Mouse (Mus musculus): ENCODE data around the gene Hinfp. TPM values are rescaled to one million over a fixed set of nuclear protein-coding genes. Genes with fewer than 3 reads are reported as not detected.
"Not testable (repeated sequence)": the region's sequence is repeated elsewhere in the genome, so short reads cannot be mapped to it uniquely, and the experiment has no call there.

The Hinfp gene
- polyA plus RNA-seq, 1 experiment from 2014 or later, result 27.2 TPM

GRCm38 (mm10) chr9:44334396-44335330 lies 29.2 kb upstream of the Hinfp start, which contains the start of gene H2afx:
Gene H2afx (plus strand): TSS chr9:44334694.
- no peaks in the 10 kb centered on the region for H3K27me3 ChIP-seq (ENCODE audit: insufficient read depth, low read length)
- peak within 1 kb of the TSS; percentile 99 for H3K4me3 ChIP-seq (ENCODE audit: low read length)
- ATAC-seq (ENCODE audit: low FRiP score, low TSS enrichment), result peak; percentile 97
- no peaks in the 10 kb centered on the region for H3K9me3 ChIP-seq (ENCODE audit: low read length)
- peak within 1 kb of the TSS; percentile 75 for H3K4me2 ChIP-seq (replicated peaks; ENCODE audit: low read depth, low read length)
- H3K9ac ChIP-seq (replicated peaks; ENCODE audit: low read length), result peak within 1 kb of the TSS; percentile 98
- peaks cover 15% of the 10 kb centered on the region for H3K4me1 ChIP-seq (ENCODE audit: insufficient read depth, low read length)
- H3K27ac ChIP-seq (ENCODE audit: low read length), result peak within 1 kb of the TSS; percentile 98
- H3K36me3 ChIP-seq (ENCODE audit: insufficient read depth, low read length), result peaks cover 53% of the 10 kb centered on the region
- under 1% methylated on average over 90 of the region's 91 CpGs for WGBS

DNA sequence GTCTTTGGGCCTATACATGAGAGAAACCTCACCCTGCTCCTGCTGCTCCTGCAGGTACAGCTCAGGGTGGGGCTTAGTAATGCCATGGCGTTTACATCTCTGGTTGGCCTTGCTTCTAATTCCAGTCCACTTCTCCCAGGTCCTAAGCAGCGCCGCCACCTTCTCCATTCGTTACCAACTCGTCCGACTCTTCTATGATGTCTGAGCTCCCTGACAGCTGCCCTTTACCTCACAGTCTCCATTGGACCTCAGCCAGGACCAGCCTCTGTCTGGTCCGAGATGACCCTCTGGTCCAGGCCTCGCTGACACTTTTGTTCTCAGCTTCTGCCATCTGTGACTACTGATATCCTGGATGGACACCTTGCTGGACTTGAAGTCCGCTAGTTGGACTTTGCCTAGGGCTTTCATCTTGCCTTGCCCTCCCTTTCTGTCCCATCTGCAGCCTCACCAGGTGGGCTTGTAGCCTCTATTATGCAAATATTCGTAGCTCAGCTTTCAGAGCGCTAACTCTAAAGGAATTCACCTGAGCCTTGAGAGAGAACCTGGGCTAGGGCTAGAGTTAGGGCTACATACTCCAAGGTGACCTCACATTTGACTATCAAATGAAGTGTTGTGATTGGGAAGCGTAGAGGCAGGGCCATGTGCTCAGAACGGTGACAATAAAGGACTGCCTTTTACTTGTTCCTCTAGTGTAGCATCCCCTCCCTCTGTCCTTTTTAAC lies 27.6 kb upstream of the Hinfp start:
- H3K9ac ChIP-seq (replicated peaks; ENCODE audit: low read length), result no peak overlapping the region
- ATAC-seq (ENCODE audit: low FRiP score, low TSS enrichment), result no peak
- no peaks in the 10 kb centered on the region for H3K27me3 ChIP-seq (ENCODE audit: insufficient read depth, low read length)
- no peaks in the 10 kb centered on the region for H3K9me3 ChIP-seq (ENCODE audit: low read length)
- 95% methylated on average over 13 of the region's 13 CpGs for WGBS
- H3K27ac ChIP-seq (ENCODE audit: low read length), result no peak overlapping the region
- peaks cover 56% of the 10 kb centered on the region for H3K36me3 ChIP-seq (ENCODE audit: insufficient read depth, low read length)
- peaks cover 17% of the 10 kb centered on the region for H3K4me1 ChIP-seq (ENCODE audit: insufficient read depth, low read length)
- no peak overlapping the region for H3K4me2 ChIP-seq (replicated peaks; ENCODE audit: low read depth, low read length)
- H3K4me3 ChIP-seq (ENCODE audit: low read length), result no peak overlapping the region

- 90% methylated on average over 6 of the region's 6 CpGs for WGBS
- no peak for ATAC-seq (ENCODE audit: low FRiP score, low TSS enrichment)
- no peaks in the 10 kb centered on the region for H3K9me3 ChIP-seq (ENCODE audit: low read length)
- no peaks in the 10 kb centered on the region for H3K27me3 ChIP-seq (ENCODE audit: insufficient read depth, low read length)
- peaks cover 50% of the 10 kb centered on the region for H3K36me3 ChIP-seq (ENCODE audit: insufficient read depth, low read length)
- H3K4me2 ChIP-seq (replicated peaks; ENCODE audit: low read depth, low read length), result no peak overlapping the region
- no peak overlapping the region for H3K27ac ChIP-seq (ENCODE audit: low read length)
- no peak overlapping the region for H3K4me3 ChIP-seq (ENCODE audit: low read length)
- H3K4me1 ChIP-seq (ENCODE audit: insufficient read depth, low read length), result peaks cover 10% of the 10 kb centered on the region
- H3K9ac ChIP-seq (replicated peaks; ENCODE audit: low read length), result no peak overlapping the region
Observed at GRCm38 (mm10) chr9:44330736-44331135, 25.3 kb upstream of the Hinfp start.

GRCm38 (mm10) chr9:44327926-44328325 lies 22.5 kb upstream of the Hinfp start:
- 86% methylated on average over 5 of the region's 5 CpGs for WGBS
- no peak for ATAC-seq (ENCODE audit: low FRiP score, low TSS enrichment)
- Histone ChIP-seq H3K27me3 (ENCODE audit: insufficient read depth, low read length) (no peaks in the 10 kb centered on the region), H3K9ac (replicated peaks; ENCODE audit: low read length) (peak overlapping the region; percentile 94), H3K4me1 (ENCODE audit: insufficient read depth, low read length) (peaks cover 12% of the 10 kb centered on the region), H3K36me3 (ENCODE audit: insufficient read depth, low read length) (peaks cover 39% of the 10 kb centered on the region), H3K27ac (ENCODE audit: low read length) (peak overlapping the region; percentile 97; the same call in 1 of the 2 replicates), H3K9me3 (ENCODE audit: low read length) (no peaks in the 10 kb centered on the region), H3K4me2 (replicated peaks; ENCODE audit: low read depth, low read length) (peak overlapping the region; percentile 90), H3K4me3 (ENCODE audit: low read length) (peak overlapping the region; percentile 73)

GRCm38 (mm10) chr9:44327064-44327711 lies 21.7 kb upstream of the Hinfp start:
- peaks cover 12% of the 10 kb centered on the region for H3K4me1 ChIP-seq (ENCODE audit: insufficient read depth, low read length)
- ATAC-seq (ENCODE audit: low FRiP score, low TSS enrichment), result peak; percentile 62
- 1% methylated on average over 22 of the region's 22 CpGs for WGBS
- no peaks in the 10 kb centered on the region for H3K9me3 ChIP-seq (ENCODE audit: low read length)
- peak overlapping the region; percentile 90 for H3K4me2 ChIP-seq (replicated peaks; ENCODE audit: low read depth, low read length)
- peaks cover 31% of the 10 kb centered on the region for H3K36me3 ChIP-seq (ENCODE audit: insufficient read depth, low read length)
- H3K27ac ChIP-seq (ENCODE audit: low read length), result peak overlapping the region; percentile 97
- peak overlapping the region; percentile 94 for H3K9ac ChIP-seq (replicated peaks; ENCODE audit: low read length)
- peak overlapping the region; percentile 73 for H3K4me3 ChIP-seq (ENCODE audit: low read length)
- H3K27me3 ChIP-seq (ENCODE audit: insufficient read depth, low read length), result no peaks in the 10 kb centered on the region

- WGBS, result under 1% methylated on average over 38 of the region's 38 CpGs
- H3K36me3 ChIP-seq (ENCODE audit: insufficient read depth, low read length), result peaks cover 25% of the 10 kb centered on the region
- peak; percentile 91 for ATAC-seq (ENCODE audit: low FRiP score, low TSS enrichment)
Observed at GRCm38 (mm10) chr9:44326371-44327063, 21.0 kb upstream of the Hinfp start.

GRCm38 (mm10) chr9:44325768-44326370 lies 20.4 kb upstream of the Hinfp start, which contains the start of gene Dpagt1:
Gene Dpagt1 (plus strand): TSS chr9:44326019.
- Histone ChIP-seq H3K27ac (ENCODE audit: low read length) (peak within 1 kb of the TSS; percentile 97), H3K4me3 (ENCODE audit: low read length) (peak within 1 kb of the TSS; percentile 73), H3K27me3 (ENCODE audit: insufficient read depth, low read length) (no peaks in the 10 kb centered on the region), H3K9me3 (ENCODE audit: low read length) (no peaks in the 10 kb centered on the region), H3K4me1 (ENCODE audit: insufficient read depth, low read length) (peaks cover 14% of the 10 kb centered on the region), H3K36me3 (ENCODE audit: insufficient read depth, low read length) (peaks cover 20% of the 10 kb centered on the region), H3K9ac (replicated peaks; ENCODE audit: low read length) (peak within 1 kb of the TSS; percentile 94), H3K4me2 (replicated peaks; ENCODE audit: low read depth, low read length) (peak within 1 kb of the TSS; percentile 90)
- ATAC-seq (ENCODE audit: low FRiP score, low TSS enrichment), result 0 out of 2 replicates have a peak, but pooled peaks have one; percentile 25
- WGBS, result 1% methylated on average over 12 of the region's 12 CpGs

More at GRCm38 (mm10) chr9:44326371-44327063, 21.0 kb upstream of the Hinfp start:
- H3K4me1 ChIP-seq (ENCODE audit: insufficient read depth, low read length), result peaks cover 12% of the 10 kb centered on the region
- peak overlapping the region; percentile 90 for H3K4me2 ChIP-seq (replicated peaks; ENCODE audit: low read depth, low read length)
- peak overlapping the region; percentile 94 for H3K9ac ChIP-seq (replicated peaks; ENCODE audit: low read length)
- H3K4me3 ChIP-seq (ENCODE audit: low read length), result peak overlapping the region; percentile 73
- H3K9me3 ChIP-seq (ENCODE audit: low read length), result no peaks in the 10 kb centered on the region
- H3K27ac ChIP-seq (ENCODE audit: low read length), result peak overlapping the region; percentile 97
- no peaks in the 10 kb centered on the region for H3K27me3 ChIP-seq (ENCODE audit: insufficient read depth, low read length)

DNA sequence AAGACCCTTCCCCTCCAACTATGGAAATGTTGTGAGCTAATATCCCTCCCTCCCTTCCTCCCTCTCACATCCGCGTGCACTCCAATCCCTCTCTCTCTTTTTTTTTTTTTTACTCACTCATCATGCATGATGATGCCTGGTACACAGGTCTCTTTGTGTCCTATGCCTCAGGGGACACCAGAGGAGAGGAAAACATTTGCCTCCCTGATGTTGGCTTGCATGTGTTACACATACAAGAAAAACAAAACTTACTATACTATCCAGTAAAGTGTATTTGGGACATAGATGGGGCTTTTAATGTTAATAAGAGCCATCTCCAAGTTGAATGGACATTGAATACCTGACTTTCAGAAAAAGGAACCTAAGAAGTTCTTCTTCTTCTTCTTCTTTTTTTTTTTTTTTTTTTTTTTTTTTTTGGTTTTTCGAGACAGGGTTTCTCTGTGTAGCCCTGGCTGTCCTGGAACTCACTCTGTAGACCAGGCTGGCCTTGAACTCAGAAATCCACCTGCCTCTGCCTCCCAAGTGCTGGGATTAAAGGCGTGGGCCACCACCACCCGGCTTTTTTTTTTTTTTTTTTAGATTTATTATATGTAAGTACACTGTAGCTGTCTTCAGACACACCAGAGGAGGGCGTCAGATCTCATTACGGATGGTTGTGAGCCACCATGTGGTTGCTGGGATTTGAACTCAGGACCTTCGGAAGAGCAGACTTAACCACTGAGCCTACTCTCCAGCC lies 19.7 kb upstream of the Hinfp start:
- Histone ChIP-seq H3K27ac (ENCODE audit: low read length) (peak overlapping the region; percentile 97; the same call in 1 of the 2 replicates), H3K36me3 (ENCODE audit: insufficient read depth, low read length) (peaks cover 13% of the 10 kb centered on the region), H3K4me2 (replicated peaks; ENCODE audit: low read depth, low read length) (peak overlapping the region; percentile 90), H3K9ac (replicated peaks; ENCODE audit: low read length) (peak overlapping the region; percentile 94), H3K4me1 (ENCODE audit: insufficient read depth, low read length) (peaks cover 17% of the 10 kb centered on the region), H3K4me3 (ENCODE audit: low read length) (peak overlapping the region; percentile 73)
- not testable (repeated sequence) for ATAC-seq (ENCODE audit: low FRiP score, low TSS enrichment); H3K27me3 ChIP-seq (ENCODE audit: insufficient read depth, low read length); H3K9me3 ChIP-seq (ENCODE audit: low read length)
- WGBS, result 60% methylated on average over 7 of the region's 8 CpGs
